Mouse (Mus musculus) hindbrain, embryonic 11.5 days (tissue): ENCODE measurements around the gene Aff3. TPM values are rescaled to one million over a fixed set of nuclear protein-coding genes. Genes with fewer than 3 reads are reported as not detected.

ENCODE experiments used
- ATAC-seq: fragments of 200-750 bp; cut with Nextera tagmentation; 2 replicates; pipeline ENCODE4 v1.8.0; 2017; ENCODE audit warnings: mild to moderate bottlenecking, moderate TSS enrichment, moderate library complexity; ENCODE audit not compliant: low FRiP score
- DNase-seq: peaks from one replicate; pipeline ENCODE4 v3.0.0-alpha.2; 2015; ENCODE audit warnings: low spot score
- H3K27ac ChIP-seq: fragments of 300-500 bp; sonication (generic); 2 replicates; pipeline ENCODE4 v1.5.1; 2014; ENCODE audit warnings: mild to moderate bottlenecking, low read depth, low read length
- H3K27me3 ChIP-seq: fragments of 300-500 bp; sonication (generic); 2 replicates; pipeline ENCODE4 v1.6.1; 2014; ENCODE audit warnings: mild to moderate bottlenecking, low read length, moderate library complexity, mixed read lengths; ENCODE audit not compliant: control insufficient read depth, insufficient read depth
- H3K36me3 ChIP-seq: fragments of 300-500 bp; sonication (generic); 2 replicates; pipeline ENCODE4 v1.6.1; 2014; ENCODE audit warnings: mild to moderate bottlenecking, low read length, moderate library complexity, mixed read lengths; ENCODE audit not compliant: control insufficient read depth, insufficient read depth
- H3K4me1 ChIP-seq: fragments of 300-500 bp; sonication (generic); replicated peaks from 2 replicates; pipeline ENCODE4 v1.6.1; 2014; ENCODE audit warnings: low read length, mixed read lengths; ENCODE audit not compliant: control insufficient read depth, insufficient read depth
- H3K4me2 ChIP-seq: fragments of 300-500 bp; sonication (generic); replicated peaks from 2 replicates; pipeline ENCODE4 v1.6.1; 2014; ENCODE audit warnings: mild to moderate bottlenecking, low read depth, low read length
- H3K4me3 ChIP-seq: fragments of 300-500 bp; sonication (generic); 2 replicates; pipeline ENCODE4 v1.5.1; 2014; ENCODE audit warnings: low read depth, low read length
- H3K9ac ChIP-seq: fragments of 300-500 bp; sonication (generic); 2 replicates; pipeline ENCODE4 v1.6.1; 2014; ENCODE audit warnings: low read depth, low read length
- H3K9me3 ChIP-seq: fragments of 300-500 bp; sonication (generic); 2 replicates; pipeline ENCODE4 v1.6.1; 2016; ENCODE audit warnings: low read length; ENCODE audit not compliant: control insufficient read depth
- WGBS: fragments of 180-500 bp; shearing (Covaris S2); extraction: QIAGEN DNeasy Blood & Tissue Kit; methylation state at CpG from one replicate; pipeline ENCODE4 v1.1.7; 2014; 5-methylcytosine and 5-hydroxymethylcytosine counted together
- polyA plus RNA-seq: library from polyadenylated mRNA; unstranded; fragments of >200 nt; fragmentation: Nextera tagmentation; extraction: Ambion mirVana; gene quantifications from 2 replicates; pipeline ENCODE4 v1.2.1, GENCODE M21; 2014

Aff3 gene
- polyA plus RNA-seq, 1 experiment from 2014 or later, result 19.7 TPM

DNA sequence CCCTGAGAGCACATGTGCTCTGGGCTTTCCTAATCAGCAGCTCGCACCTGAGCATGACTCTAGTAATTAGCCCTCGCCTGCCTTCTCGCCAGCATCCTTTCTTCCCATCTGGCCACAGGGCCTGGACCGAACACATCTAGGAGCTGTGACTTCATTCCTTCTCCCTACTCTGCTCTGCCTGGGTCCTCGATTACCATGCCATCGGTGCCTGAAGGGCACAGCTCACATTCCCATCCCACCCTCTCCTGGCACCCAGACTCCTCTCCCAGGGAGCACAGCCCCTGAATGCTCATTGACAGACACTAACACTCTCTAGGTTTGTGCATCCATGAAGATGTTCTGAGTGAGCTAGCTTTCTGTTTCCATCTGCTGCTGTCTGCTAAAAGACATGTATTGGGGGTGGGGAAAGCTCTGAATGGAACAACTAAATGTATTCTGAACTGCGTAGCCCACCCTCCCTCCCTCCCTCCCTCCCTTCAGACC lies 99.4 kb downstream of the Aff3 start:
- H3K27ac ChIP-seq, result peak overlapping the region; percentile 85
- WGBS, result 26% methylated on average over 7 of the region's 7 CpGs
- H3K9ac ChIP-seq, result 0 out of 2 replicates have a peak overlapping the region, but pooled peaks have one; percentile 15
- H3K9me3 ChIP-seq, result no peaks in the 10 kb centered on the region
- no peaks in the 10 kb centered on the region for H3K27me3 ChIP-seq
- peak; percentile 39 for DNase-seq
- no peaks in the 10 kb centered on the region for H3K36me3 ChIP-seq
- peak; percentile 58; the same call in 1 of the 2 replicates for ATAC-seq
- H3K4me1 ChIP-seq, result peaks cover 22% of the 10 kb centered on the region
- H3K4me2 ChIP-seq, result peak overlapping the region; percentile 3
- H3K4me3 ChIP-seq, result peak overlapping the region; percentile 3; the same call in 1 of the 2 replicates

DNA sequence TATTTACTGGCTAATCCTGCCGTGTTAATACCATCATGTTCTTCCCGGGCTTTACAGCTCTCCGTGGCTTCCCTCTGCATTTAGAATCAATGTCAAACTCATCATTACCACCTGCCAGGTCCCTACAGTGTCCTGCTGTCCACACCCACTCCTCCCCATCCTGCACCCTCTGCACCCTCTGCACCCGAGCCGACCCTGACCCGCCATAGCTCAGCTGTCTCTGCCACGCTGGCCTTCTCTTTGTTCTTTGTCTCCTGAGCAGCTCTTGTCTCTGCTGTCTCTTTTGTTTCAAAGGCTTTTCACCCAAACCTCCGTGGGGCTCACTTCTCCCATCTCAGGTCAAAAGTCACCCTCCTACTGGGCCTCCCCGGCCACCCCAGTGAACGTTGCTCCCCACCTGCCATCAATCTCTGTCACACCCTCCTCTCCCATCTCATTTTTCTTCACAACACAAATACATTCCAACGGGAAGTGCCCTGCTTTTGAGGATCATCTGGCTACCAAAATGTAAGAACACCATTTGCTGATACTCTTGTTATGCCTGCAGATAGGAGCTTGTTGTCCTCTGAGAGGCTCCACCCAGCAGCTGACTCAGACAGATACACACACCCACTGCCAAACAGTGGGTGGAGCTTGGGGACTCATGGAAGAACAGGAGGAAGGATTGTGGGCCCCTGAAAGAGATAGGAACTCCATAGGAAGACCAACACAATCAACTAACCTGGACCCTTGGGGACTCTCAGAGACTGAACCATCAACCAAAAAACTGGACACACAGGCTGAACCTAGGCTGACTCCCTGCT lies 102.2 kb downstream of the Aff3 start:
- WGBS, result 6% methylated on average over 11 of the region's 11 CpGs
- DNase-seq (peak; percentile 57), ATAC-seq (peak; percentile 59)
- Histone ChIP-seq H3K4me1 (peaks cover 22% of the 10 kb centered on the region), H3K4me2 (no peak overlapping the region), H3K27me3 (no peaks in the 10 kb centered on the region), H3K27ac (peak overlapping the region; percentile 87), H3K9ac (peak overlapping the region; percentile 44; the same call in 1 of the 2 replicates), H3K36me3 (no peaks in the 10 kb centered on the region), H3K4me3 (no peak overlapping the region), H3K9me3 (no peaks in the 10 kb centered on the region)

DNA sequence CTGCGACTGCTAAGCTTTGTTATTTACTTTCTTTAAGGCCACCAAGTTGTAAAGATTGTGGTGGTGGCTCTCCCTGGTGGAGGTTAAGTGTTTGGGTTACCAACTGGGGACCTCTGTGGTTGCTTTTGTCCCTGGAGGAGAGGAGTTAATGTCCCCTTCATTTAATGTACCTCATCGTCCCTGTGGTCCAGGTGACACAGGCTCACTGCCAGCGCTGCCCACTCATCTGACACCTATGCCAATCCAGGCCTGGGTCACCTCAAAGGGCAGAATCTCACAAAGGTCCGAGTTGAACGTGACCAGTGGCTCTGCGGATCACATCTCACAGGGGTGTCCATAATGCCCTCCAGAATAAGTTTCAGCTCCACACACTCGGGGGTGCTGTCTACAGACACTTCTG lies 103.4 kb downstream of the Aff3 start:
- Histone ChIP-seq H3K4me3 (no peak overlapping the region), H3K27me3 (no peaks in the 10 kb centered on the region), H3K9ac (no peak overlapping the region), H3K4me1 (peaks cover 22% of the 10 kb centered on the region), H3K9me3 (no peaks in the 10 kb centered on the region), H3K4me2 (no peak overlapping the region), H3K27ac (peak overlapping the region; percentile 87), H3K36me3 (no peaks in the 10 kb centered on the region)
- ATAC-seq (0 out of 2 replicates have a peak, but pooled peaks have one; percentile 3), DNase-seq (no peak)
- WGBS, result 66% methylated on average over 7 of the region's 7 CpGs

DNA sequence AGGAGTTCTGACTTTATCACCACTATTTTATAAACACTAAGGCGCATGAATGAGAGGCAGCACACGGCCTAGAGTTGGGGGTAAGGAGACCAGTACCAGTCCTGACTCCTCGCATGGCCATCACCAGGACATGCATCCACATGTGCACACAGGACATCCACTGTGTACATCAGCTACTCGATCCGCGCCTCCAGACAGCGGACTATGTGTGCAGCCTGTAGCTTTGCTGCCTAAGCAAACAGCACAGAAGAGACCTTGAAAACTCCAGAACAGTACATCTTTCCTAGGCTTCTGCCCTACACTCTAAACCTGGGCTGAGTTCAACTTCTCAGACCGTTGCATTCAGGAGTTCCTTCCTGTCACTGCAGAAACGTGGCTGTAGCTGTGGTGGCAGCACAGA lies 104.1 kb downstream of the Aff3 start:
- H3K4me2 ChIP-seq, result no peak overlapping the region
- peak overlapping the region; percentile 87; the same call in 1 of the 2 replicates for H3K27ac ChIP-seq
- no peak for DNase-seq
- WGBS, result 81% methylated on average over 9 of the region's 9 CpGs
- no peaks in the 10 kb centered on the region for H3K9me3 ChIP-seq
- H3K36me3 ChIP-seq, result no peaks in the 10 kb centered on the region
- ATAC-seq, result no peak
- H3K27me3 ChIP-seq, result no peaks in the 10 kb centered on the region
- H3K4me1 ChIP-seq, result peaks cover 16% of the 10 kb centered on the region
- H3K9ac ChIP-seq, result no peak overlapping the region
- no peak overlapping the region for H3K4me3 ChIP-seq

DNA sequence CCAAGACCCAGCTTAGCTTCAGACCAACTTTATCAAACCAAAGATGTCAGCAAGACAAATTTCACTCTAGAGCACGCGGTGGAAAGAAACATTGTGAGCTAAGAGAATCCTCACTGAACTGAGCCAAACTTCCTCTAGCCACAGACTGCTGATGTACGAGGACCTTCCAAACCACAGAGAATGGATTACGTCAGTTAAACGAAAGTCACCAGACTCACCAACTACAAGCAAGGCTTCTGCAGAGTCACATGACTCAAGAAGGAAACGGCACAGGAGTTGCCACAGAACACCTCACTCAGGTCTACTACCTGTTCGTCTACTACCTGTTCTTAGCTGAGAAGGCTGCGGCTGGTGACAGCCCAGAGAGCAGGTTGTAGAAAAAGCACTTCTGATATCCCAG lies 107.1 kb downstream of the Aff3 start:
- no peaks in the 10 kb centered on the region for H3K36me3 ChIP-seq
- DNase-seq (no peak), ATAC-seq (no peak)
- no peaks in the 10 kb centered on the region for H3K9me3 ChIP-seq
- no peak overlapping the region for H3K27ac ChIP-seq
- no peak overlapping the region for H3K9ac ChIP-seq
- WGBS, result 90% methylated on average over 8 of the region's 8 CpGs
- H3K4me3 ChIP-seq, result no peak overlapping the region
- H3K4me1 ChIP-seq, result peaks cover 4% of the 10 kb centered on the region
- H3K27me3 ChIP-seq, result no peaks in the 10 kb centered on the region
- H3K4me2 ChIP-seq, result no peak overlapping the region

DNA sequence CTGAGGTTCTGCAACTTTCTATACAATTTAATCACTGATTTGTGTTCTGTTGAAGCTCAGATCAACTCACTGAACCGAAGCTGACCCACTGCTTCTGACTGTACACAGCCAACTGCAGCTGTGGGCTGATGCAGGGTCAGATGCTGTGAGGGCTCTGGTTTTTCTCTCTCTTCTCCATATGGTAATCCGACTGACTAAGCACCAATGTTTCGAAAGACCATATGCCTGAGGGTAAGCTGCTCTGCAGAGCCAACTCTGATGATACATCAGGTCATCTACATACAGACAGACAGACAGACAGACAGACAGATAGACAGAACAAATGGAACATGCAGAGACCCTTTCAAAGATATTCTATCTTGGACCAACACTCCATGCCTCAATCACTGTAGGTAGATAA lies 110.2 kb downstream of the Aff3 start:
- Histone ChIP-seq H3K27ac (no peak overlapping the region), H3K4me1 (no peaks in the 10 kb centered on the region), H3K9me3 (no peaks in the 10 kb centered on the region), H3K4me2 (no peak overlapping the region), H3K27me3 (no peaks in the 10 kb centered on the region), H3K4me3 (no peak overlapping the region), H3K9ac (no peak overlapping the region), H3K36me3 (no peaks in the 10 kb centered on the region)
- DNase-seq (no peak), ATAC-seq (no peak)
- 88% methylated on average over 3 of the region's 3 CpGs for WGBS

DNA sequence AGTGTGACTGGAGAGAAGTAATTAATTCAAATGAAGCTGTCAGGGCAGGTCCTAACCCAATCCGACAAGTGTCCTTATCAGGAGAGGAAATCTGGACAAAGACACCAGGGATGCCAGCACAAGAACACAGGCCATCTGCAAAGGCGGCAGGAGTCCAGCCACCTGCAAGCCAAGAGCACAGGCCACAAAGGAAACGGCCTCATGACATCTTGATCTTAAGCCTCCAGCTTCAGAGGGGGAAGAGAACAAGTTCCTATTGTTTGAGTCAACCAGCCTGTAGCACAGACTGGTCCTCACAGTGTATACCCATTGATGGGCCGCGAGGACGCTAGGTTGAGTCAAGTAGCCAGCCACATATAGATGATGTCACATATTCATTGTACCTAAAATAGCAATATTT lies 111.7 kb downstream of the Aff3 start:
- Histone ChIP-seq H3K4me1 (no peaks in the 10 kb centered on the region), H3K27me3 (no peaks in the 10 kb centered on the region), H3K9ac (no peak overlapping the region), H3K9me3 (no peaks in the 10 kb centered on the region), H3K4me2 (no peak overlapping the region), H3K27ac (no peak overlapping the region), H3K4me3 (no peak overlapping the region), H3K36me3 (no peaks in the 10 kb centered on the region)
- ATAC-seq (no peak), DNase-seq (no peak)
- 49% methylated on average over 6 of the region's 6 CpGs for WGBS

DNA sequence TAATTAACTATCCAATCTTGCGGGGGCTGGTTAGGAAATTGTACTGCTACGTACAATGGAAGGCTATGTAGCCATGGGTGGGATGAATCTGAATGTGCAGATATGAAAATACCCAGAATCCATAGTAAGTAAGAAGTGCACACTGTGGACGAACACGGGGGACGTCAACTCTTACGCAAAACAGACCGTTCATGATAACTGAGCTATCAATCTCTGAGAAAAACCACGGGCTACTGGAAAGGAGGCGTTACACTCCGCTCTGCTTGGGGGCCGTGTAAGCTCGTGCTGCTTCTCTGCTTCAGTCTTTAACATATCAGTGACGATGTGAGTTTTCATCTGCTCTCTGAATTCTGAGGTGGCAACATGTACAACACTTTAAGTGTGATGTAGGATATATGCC lies 114.2 kb downstream of the Aff3 start:
- H3K27ac ChIP-seq, result no peak overlapping the region
- no peaks in the 10 kb centered on the region for H3K27me3 ChIP-seq
- peaks cover 5% of the 10 kb centered on the region; the same call in 1 of the 2 replicates for H3K4me1 ChIP-seq
- no peaks in the 10 kb centered on the region for H3K36me3 ChIP-seq
- no peak overlapping the region for H3K4me3 ChIP-seq
- DNase-seq (no peak), ATAC-seq (no peak)
- WGBS, result 88% methylated on average over 13 of the region's 13 CpGs
- no peaks in the 10 kb centered on the region for H3K9me3 ChIP-seq
- H3K9ac ChIP-seq, result no peak overlapping the region
- H3K4me2 ChIP-seq, result no peak overlapping the region
